9 mouse cellular contexts compared by ENCODE assay signal in genomic region chr1:164870694-164871093, GRCm38 (mm10).
A peak's percentile ranks its signal among the peaks of the same experiment; 100 is the strongest.
DNase-seq lines count a peak whose midpoint lies in the region; ATAC-seq and TF ChIP-seq lines count a peak whose summit lies in the region.
"Had no signal": no experiment of that assay in that cellular context is flagged by ENCODE, and none has a peak within 500 bp of the region (broad histone marks: within the 10 kb centered on the region; RNA-seq: fewer than 3 reads in every experiment).

No protein-coding gene starts in this region.

- TF ChIP-seq CTCF in heart, adult 2 months (IDR thresholded peaks at IDR 0.05) = peak; percentile 51
- peak; percentile 7 for TF ChIP-seq CTCF in C2C12 (IDR thresholded peaks at IDR 0.05; ENCODE audit: control insufficient read depth, insufficient read depth, insufficient read length)
- TF ChIP-seq CTCF in lung, embryonic 14.5 days (IDR thresholded peaks at IDR 0.05; ENCODE audit: low read depth) = peak; percentile 46; the same call in 1 of the 2 replicates

- intact Hi-C loops in heart, adult 2 months (cut with DNase I) = no loop called here
- intact Hi-C loops in heart, postnatal 25 days (cut with DNase I) = no loop called here

- H3K79me3 ChIP-seq in C2C12 (ENCODE audit: low read depth) = no peaks in the 10 kb centered on the region

- peak in 1 of 2 experiments; percentile 23 for DNase-seq in heart, adult 2 months
- no peak for DNase-seq in heart, postnatal 25 days (ENCODE audit: low spot score)
- peak; percentile 63 for DNase-seq in adrenal gland, postnatal 14 days
- DNase-seq in lung, embryonic 14.5 days = peak; percentile 55
- peak; percentile 32 for DNase-seq in testis, postnatal 14 days (ENCODE audit: low spot score)
- no peak for DNase-seq in urinary bladder, adult 2 months (ENCODE audit: low spot score)

- TF ChIP-seq POLR2A in heart, adult 2 months (IDR thresholded peaks at IDR 0.05; ENCODE audit: insufficient read depth, low read depth, low read length) = no peak

- 55% methylated on average over 7 of the region's 7 CpGs for WGBS in heart, adult 2 months
- WGBS in lung, embryonic 14.5 days = 43% methylated on average over 7 of the region's 7 CpGs

- no peaks in the 10 kb centered on the region for H3K79me2 ChIP-seq in heart, adult 2 months (replicated peaks; ENCODE audit: control insufficient read depth, insufficient read depth, low read length)
- H3K79me2 ChIP-seq in C2C12 (ENCODE audit: control insufficient read depth, insufficient read depth) = no peaks in the 10 kb centered on the region

- H3K9me3 ChIP-seq in lung, embryonic 14.5 days (ENCODE audit: low read depth, low read length) = no peaks in the 10 kb centered on the region
- H3K9me3 ChIP-seq: stomach, embryonic 15.5 days had no signal

- ATAC-seq in lung, embryonic 14.5 days (ENCODE audit: insufficient read depth) = no peak
- ATAC-seq in erythroid progenitor cell, adult 5-6 weeks (replicated peaks; ENCODE audit: low FRiP score, poor library complexity, severe bottlenecking) = no peak

- H3K27ac ChIP-seq in heart, adult 2 months = no peak overlapping the region
- H3K27ac ChIP-seq in lung, embryonic 14.5 days (ENCODE audit: low read depth) = no peak overlapping the region
- H3K27ac ChIP-seq: stomach, embryonic 15.5 days had no signal

- no peak for TF ChIP-seq EP300 in heart, adult 2 months (IDR thresholded peaks at IDR 0.05; ENCODE audit: insufficient read depth, low read depth, low read length)

- no peaks in the 10 kb centered on the region for H3K36me3 ChIP-seq in heart, adult 2 months (ENCODE audit: control insufficient read depth, insufficient read depth, low read length)
- H3K36me3 ChIP-seq in C2C12 (ENCODE audit: control insufficient read depth, insufficient read depth) = no peaks in the 10 kb centered on the region
- H3K36me3 ChIP-seq in lung, embryonic 14.5 days (ENCODE audit: insufficient read depth) = no peaks in the 10 kb centered on the region
- H3K36me3 ChIP-seq: stomach, embryonic 15.5 days had no signal

- no peak overlapping the region for H3ac ChIP-seq in C2C12 (ENCODE audit: control insufficient read depth, insufficient read length, low read depth)

- H3K4me1 ChIP-seq in heart, adult 2 months (ENCODE audit: control insufficient read depth, insufficient read depth, low read length) = no peaks in the 10 kb centered on the region
- H3K4me1 ChIP-seq in lung, embryonic 14.5 days (ENCODE audit: insufficient read depth) = no peaks in the 10 kb centered on the region
- H3K4me1 ChIP-seq: stomach, embryonic 15.5 days had no signal

- H3K27me3 ChIP-seq in heart, adult 2 months (ENCODE audit: control insufficient read depth, insufficient read depth, low read length) = no peaks in the 10 kb centered on the region
- H3K27me3 ChIP-seq in C2C12 (ENCODE audit: control insufficient read depth, insufficient read depth, insufficient read length) = no peaks in the 10 kb centered on the region
- no peaks in the 10 kb centered on the region for H3K27me3 ChIP-seq in lung, embryonic 14.5 days (ENCODE audit: insufficient read depth, low read length)
- H3K27me3 ChIP-seq: stomach, embryonic 15.5 days had no signal

- no peak overlapping the region for H3K4me2 ChIP-seq in lung, embryonic 14.5 days
- H3K4me2 ChIP-seq: stomach, embryonic 15.5 days had no signal

- no peak overlapping the region for H3K9ac ChIP-seq in heart, adult 2 months (ENCODE audit: low read depth, low read length)
- H3K9ac ChIP-seq in lung, embryonic 14.5 days = no peak overlapping the region
- H3K9ac ChIP-seq: stomach, embryonic 15.5 days had no signal

- H3K4me3 ChIP-seq in heart, adult 2 months = no peak overlapping the region
- no peak overlapping the region for H3K4me3 ChIP-seq in C2C12 (ENCODE audit: insufficient read depth, poor library complexity, severe bottlenecking)
- no peak overlapping the region for H3K4me3 ChIP-seq in lung, embryonic 14.5 days (ENCODE audit: low read depth, low read length)
- H3K4me3 ChIP-seq: stomach, embryonic 15.5 days had no signal

TF ChIP-seq in C2C12, 6 proteins besides CTCF, POLR2A, EP300 and RAD21:
- TF ChIP-seq FOSL1 (IDR thresholded peaks at IDR 0.05; ENCODE audit: insufficient read depth, low read length, poor library complexity, severe bottlenecking) = no peak
- TF ChIP-seq MYOG (IDR thresholded peaks at IDR 0.05; ENCODE audit: control insufficient read depth, extremely low read depth, insufficient read length) = no peak
- no peak for TF ChIP-seq USF1 (IDR thresholded peaks at IDR 0.05; ENCODE audit: low read depth)
- TF ChIP-seq CEBPB (IDR thresholded peaks at IDR 0.05; ENCODE audit: low read depth) = no peak
- TF ChIP-seq MAX (IDR thresholded peaks at IDR 0.05) = no peak
- no peak for TF ChIP-seq MYOD1 (IDR thresholded peaks at IDR 0.05; ENCODE audit: control insufficient read depth, insufficient read length, low read depth)

Comparison
In these comparisons a context has a peak if more than half of its experiments do, and no peak if none do; other contexts are left out.
1. DNase-seq: peak in adrenal gland, postnatal 14 days (single experiment), lung, embryonic 14.5 days (single experiment) and testis, postnatal 14 days (single experiment); none in heart, postnatal 25 days (single experiment) and urinary bladder, adult 2 months (single experiment).
2. Peak in every context shown above with its lines, with median percentiles within 50 percentile points of each other: CTCF ChIP-seq.